Comparison of ENCODE assay signal across 34 mouse cellular contexts in genomic region chr4:41037942-41038341, GRCm38 (mm10). TPM values are rescaled to one million over a fixed set of nuclear protein-coding genes. Genes with fewer than 3 reads are reported as not detected.
DNase-seq lines count a peak whose midpoint lies in the region; TF ChIP-seq lines count a peak whose summit lies in the region.
"Had no signal": no experiment of that assay in that cellular context is flagged by ENCODE, and none has a peak within 500 bp of the region (broad histone marks: within the 10 kb centered on the region; RNA-seq: fewer than 3 reads in every experiment).

No protein-coding gene starts in this region.

- no peak for TF ChIP-seq EP300 in CH12.LX (IDR thresholded peaks at IDR 0.05; ENCODE audit: low read length)

- TF ChIP-seq CTCF in CH12.LX (conservative IDR thresholded peaks at IDR 0.05 in 1 of 2, IDR thresholded peaks at IDR 0.05 in 1 of 2; ENCODE audit: low read depth in 2 of 2, low read length in 2 of 2) = no peak

- H3K27ac ChIP-seq in CH12.LX (ENCODE audit: insufficient read depth, low read depth) = no peak overlapping the region
- peak overlapping the region; percentile 89 for H3K27ac ChIP-seq in brown adipose tissue, adult 24 weeks (replicated peaks; ENCODE audit: low read depth, low read length)
- H3K27ac ChIP-seq: gastrocnemius, adult 2 months; limb, embryonic 10.5 days; limb, embryonic 15.5 days; liver, embryonic 13.5 days; midbrain, embryonic 12.5 days; neural tube, embryonic 13.5 days had no signal

- H3K4me2 ChIP-seq in CH12.LX (ENCODE audit: insufficient read depth, low read depth, poor library complexity, severe bottlenecking) = 0 out of 2 replicates have a peak overlapping the region, but pooled peaks have one; percentile 7
- H3K4me2 ChIP-seq: limb, embryonic 15.5 days; liver, embryonic 13.5 days; midbrain, embryonic 12.5 days; neural tube, embryonic 13.5 days had no signal

- dilution Hi-C loops in CH12.LX (cut with MboI; ENCODE audit: extremely low pct_ligation_motif_present, extremely low pct_unique_long_range_greater_than_20kb, low sequenced_read_pairs) = no loop called here

- TF ChIP-seq POLR2A in CH12.LX (IDR thresholded peaks at IDR 0.05; ENCODE audit: low read depth, low read length) = no peak

- H3K79me2 ChIP-seq in CH12.LX (replicated peaks; ENCODE audit: control insufficient read depth, extremely low read depth, insufficient read depth, poor library complexity, severe bottlenecking) = no peaks in the 10 kb centered on the region

- no peaks in the 10 kb centered on the region for H3K36me3 ChIP-seq in CH12.LX (replicated peaks in 1 of 2; ENCODE audit: control insufficient read depth in 1 of 2, insufficient read depth in 1 of 2, low read length in 1 of 2)
- H3K36me3 ChIP-seq: limb, embryonic 10.5 days; limb, embryonic 15.5 days; liver, embryonic 13.5 days; midbrain, embryonic 12.5 days; neural tube, embryonic 13.5 days had no signal

- DNase-seq in kidney, adult 11 months = peak; percentile 38
- DNase-seq in kidney, postnatal 25 days = no peak
- no peak for DNase-seq in CH12.LX (ENCODE audit: extremely low read depth)
- peak; percentile 49 for DNase-seq in adrenal gland, adult 8-10 months
- no peak for DNase-seq in cerebellum, adult 9-11 months
- no peak for DNase-seq in thymus, adult 18-20 months
- DNase-seq: cerebellum, adult 11 months; cerebellum, postnatal 10 days; gastrocnemius, adult 2 months; gastrocnemius, postnatal 36 days; heart, adult 18-20 months; heart, postnatal 14 days; layer of hippocampus, postnatal 36 days; liver, embryonic 13.5 days; lung, adult 18-20 months; lung, postnatal 4 days; thymus, postnatal 14 days had no signal

- no peak overlapping the region for H3K9ac ChIP-seq in CH12.LX (ENCODE audit: insufficient read depth, low read depth)
- H3K9ac ChIP-seq: limb, embryonic 15.5 days; liver, embryonic 13.5 days; midbrain, embryonic 12.5 days; neural tube, embryonic 13.5 days had no signal

- peaks cover 20% of the 10 kb centered on the region for H3K27me3 ChIP-seq in CH12.LX (replicated peaks)
- H3K27me3 ChIP-seq: limb, embryonic 15.5 days; midbrain, embryonic 12.5 days; neural tube, embryonic 13.5 days had no signal

- H3K4me3 ChIP-seq in CH12.LX (replicated peaks in 1 of 3; ENCODE audit: low read depth in 2 of 3, low read length in 2 of 3, poor library complexity in 1 of 3) = no peak overlapping the region
- H3K4me3 ChIP-seq in brown adipose tissue, adult 24 weeks (ENCODE audit: insufficient read depth, low read depth, low read length) = no peak overlapping the region
- H3K4me3 ChIP-seq: erythroblast, embryonic 14.5 days; gastrocnemius, adult 2 months; limb, embryonic 10.5 days; limb, embryonic 15.5 days; liver, embryonic 13.5 days; megakaryocyte, embryonic 14.5 days; midbrain, embryonic 12.5 days; myocyte; neural tube, embryonic 13.5 days had no signal

- TF ChIP-seq RAD21 in CH12.LX (IDR thresholded peaks at IDR 0.05; ENCODE audit: low read depth, low read length) = no peak

- H3K9me3 ChIP-seq in CH12.LX (replicated peaks; ENCODE audit: low read length) = no peaks in the 10 kb centered on the region
- H3K9me3 ChIP-seq: limb, embryonic 10.5 days; limb, embryonic 15.5 days; liver, embryonic 13.5 days; megakaryocyte, embryonic 14.5 days; midbrain, embryonic 12.5 days; neural tube, embryonic 13.5 days had no signal

- in situ Hi-C loops in CH12.LX (cut with MboI; ENCODE audit: low pct_ligation_motif_present, low pct_unique_long_range_greater_than_20kb, low sequenced_read_pairs) = no loop called here

- no peaks in the 10 kb centered on the region for H3K4me1 ChIP-seq in CH12.LX (ENCODE audit: control insufficient read depth in 1 of 2, insufficient read depth in 2 of 2)
- peaks cover 43% of the 10 kb centered on the region for H3K4me1 ChIP-seq in brown adipose tissue, adult 24 weeks (ENCODE audit: control insufficient read depth, insufficient read depth, insufficient read length, low read length)
- H3K4me1 ChIP-seq: limb, embryonic 10.5 days; limb, embryonic 15.5 days; liver, embryonic 13.5 days; midbrain, embryonic 12.5 days; neural tube, embryonic 13.5 days had no signal

TF ChIP-seq in CH12.LX, 34 proteins besides CTCF, POLR2A, EP300 and RAD21:
- TF ChIP-seq MYC (IDR thresholded peaks at IDR 0.05; ENCODE audit: low read depth, low read length) (no peak), ZKSCAN1 (IDR thresholded peaks at IDR 0.05; ENCODE audit: borderline replicate concordance, low read depth, low read length) (no peak), PAX5 (IDR thresholded peaks at IDR 0.05; ENCODE audit: low read length) (no peak), MEF2A (IDR thresholded peaks at IDR 0.05; ENCODE audit: borderline replicate concordance, low read depth, low read length) (no peak), HCFC1 (IDR thresholded peaks at IDR 0.05; ENCODE audit: low read depth, low read length) (no peak), TCF12 (IDR thresholded peaks at IDR 0.05; ENCODE audit: low read depth, low read length) (no peak)

RNA-seq across cellular contexts. Expression of gene Aqp7, which starts 10.0 kb away (rescaled TPM):
- total RNA-seq in CH12.LX (2012; rRNA removed) (not detected in 2 replicates), CH12.LX (2014; rRNA removed) (not detected in 2 replicates)
- 0.10 TPM in 1 of 2 replicates, not detected in the other for polyA plus RNA-seq in CH12.LX (2012; ENCODE audit: insufficient read length, low read depth)
- 10 to 100 TPM in 3 of 4 experiments, 1 to 10 TPM in 1; 7.3 to 30.3 (median 14.6) TPM for total RNA-seq in adrenal gland, adult 8-10 months (2022)
- 124 and 138 TPM in 2 replicates for polyA plus RNA-seq in brown adipose tissue, adult 24 weeks (2012; ENCODE audit: insufficient read depth, insufficient read length, missing spikeins)
- total RNA-seq: common myeloid progenitor, adult 5-6 weeks; layer of hippocampus, postnatal 36 days; left cerebral cortex, postnatal 10 days; midbrain, postnatal 0 days had no signal
- polyA plus RNA-seq: C2C12; erythroblast, embryonic 14.5 days; forebrain, embryonic 11.5 days; forebrain, embryonic 16.5 days; heart, embryonic 14.5 days; hindbrain, embryonic 11.5 days; hindbrain, embryonic 16.5 days; midbrain, embryonic 12.5 days; midbrain, postnatal 0 days; myocyte; neural tube, embryonic 13.5 days had no signal

Comparison
In these comparisons a context has a peak if more than half of its experiments do, and no peak if none do; other contexts are left out.
1. DNase-seq: peak in kidney, adult 11 months (single experiment) and adrenal gland, adult 8-10 months (single experiment); none in kidney, postnatal 25 days (0 of 2), CH12.LX (single experiment), cerebellum, adult 9-11 months (single experiment) and thymus, adult 18-20 months (0 of 2).
2. RNA of gene Aqp7, which starts 10.0 kb away (total RNA-seq): 7.3 to 30.3 TPM in adrenal gland, adult 8-10 months; not detected in CH12.LX; every median in the first group is over 4 times any median in the second.